Mouse (Mus musculus): ENCODE results near the gene Dgcr8.

- TF ChIP-seq POLR2A (IDR thresholded peaks at IDR 0.05; ENCODE audit: borderline replicate concordance, insufficient read depth, low read length) (no peak), CTCF (IDR thresholded peaks at IDR 0.05; ENCODE audit: borderline replicate concordance, insufficient read depth, low read depth, low read length) (no peak)
Measured at GRCm38 (mm10) chr16:18323460-18323859, 34.4 kb upstream of the Dgcr8 start.
